20 mouse cellular contexts compared by ENCODE assay signal in the genomic region with DNA sequence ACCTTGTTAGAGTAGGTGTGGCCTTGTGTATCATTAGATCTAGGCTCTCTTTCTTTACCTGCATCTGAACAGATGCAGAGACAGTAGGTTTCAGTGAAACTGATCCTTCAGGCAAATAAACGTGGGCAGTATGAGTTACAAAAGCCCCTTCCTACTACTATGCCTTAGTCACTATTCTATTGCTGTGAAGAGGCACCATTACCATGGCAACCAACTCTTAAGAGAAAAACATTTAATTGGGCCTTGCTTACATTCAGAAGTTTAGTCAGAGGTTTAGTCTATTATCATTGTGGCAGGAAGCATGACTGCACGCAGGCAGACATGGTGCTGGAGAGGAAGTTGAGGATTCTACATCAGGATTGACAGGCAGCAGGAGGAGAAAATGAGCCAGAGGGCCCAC.
DNase-seq lines count a peak whose midpoint lies in the region; ATAC-seq and TF ChIP-seq lines count a peak whose summit lies in the region.
"Had no signal": no experiment of that assay in that cellular context is flagged by ENCODE, and none has a peak within 500 bp of the region (broad histone marks: within the 10 kb centered on the region; RNA-seq: fewer than 3 reads in every experiment).

No protein-coding gene starts in this region.

- H3K9ac ChIP-seq in forebrain, postnatal 0 days: no peak overlapping the region
- H3K9ac ChIP-seq in forebrain, embryonic 13.5 days: no peak overlapping the region
- no peak overlapping the region for H3K9ac ChIP-seq in neural tube, embryonic 15.5 days (replicated peaks)
- no peak overlapping the region for H3K9ac ChIP-seq in kidney, embryonic 15.5 days
- H3K9ac ChIP-seq: embryonic facial prominence, embryonic 12.5 days; forebrain, embryonic 12.5 days; forebrain, embryonic 15.5 days had no signal

- no peaks in the 10 kb centered on the region for H3K27me3 ChIP-seq in forebrain, postnatal 0 days (ENCODE audit: insufficient read depth, low read length)
- H3K27me3 ChIP-seq in forebrain, embryonic 13.5 days: no peaks in the 10 kb centered on the region
- no peaks in the 10 kb centered on the region for H3K27me3 ChIP-seq in neural tube, embryonic 15.5 days (replicated peaks)
- H3K27me3 ChIP-seq in kidney, embryonic 15.5 days: no peaks in the 10 kb centered on the region
- H3K27me3 ChIP-seq: embryonic facial prominence, embryonic 12.5 days; forebrain, embryonic 12.5 days; forebrain, embryonic 15.5 days had no signal

- H3K36me3 ChIP-seq in forebrain, postnatal 0 days (ENCODE audit: insufficient read depth): no peaks in the 10 kb centered on the region
- no peaks in the 10 kb centered on the region for H3K36me3 ChIP-seq in forebrain, embryonic 13.5 days (ENCODE audit: poor library complexity, severe bottlenecking)
- no peaks in the 10 kb centered on the region for H3K36me3 ChIP-seq in neural tube, embryonic 15.5 days
- H3K36me3 ChIP-seq in kidney, embryonic 15.5 days: no peaks in the 10 kb centered on the region
- H3K36me3 ChIP-seq: embryonic facial prominence, embryonic 10.5 days; embryonic facial prominence, embryonic 12.5 days; forebrain, embryonic 12.5 days; forebrain, embryonic 15.5 days had no signal

- peak; percentile 45 for ATAC-seq in forebrain, postnatal 0 days
- ATAC-seq in forebrain, embryonic 13.5 days: no peak
- peak; percentile 41; the same call in 1 of the 2 replicates for ATAC-seq in neural tube, embryonic 15.5 days (ENCODE audit: low FRiP score)
- no peak for ATAC-seq in kidney, embryonic 15.5 days (replicated peaks; ENCODE audit: low FRiP score)
- ATAC-seq: forebrain, embryonic 15.5 days had no signal

- H3K4me2 ChIP-seq in forebrain, postnatal 0 days (ENCODE audit: low read depth): no peak overlapping the region
- no peak overlapping the region for H3K4me2 ChIP-seq in forebrain, embryonic 13.5 days
- no peak overlapping the region for H3K4me2 ChIP-seq in neural tube, embryonic 15.5 days
- no peak overlapping the region for H3K4me2 ChIP-seq in kidney, embryonic 15.5 days
- H3K4me2 ChIP-seq: embryonic facial prominence, embryonic 12.5 days; forebrain, embryonic 12.5 days; forebrain, embryonic 15.5 days had no signal

- H3K27ac ChIP-seq in forebrain, postnatal 0 days (ENCODE audit: low read depth, low read length): no peak overlapping the region
- H3K27ac ChIP-seq in forebrain, embryonic 13.5 days: no peak overlapping the region
- H3K27ac ChIP-seq in neural tube, embryonic 15.5 days (replicated peaks): no peak overlapping the region
- H3K27ac ChIP-seq in olfactory bulb, adult 2 months (ENCODE audit: insufficient read depth, low read depth, low read length): 0 out of 2 replicates have a peak overlapping the region, but pooled peaks have one; percentile 16
- H3K27ac ChIP-seq in kidney, embryonic 15.5 days: no peak overlapping the region
- H3K27ac ChIP-seq: embryonic facial prominence, embryonic 10.5 days; embryonic facial prominence, embryonic 12.5 days; forebrain, embryonic 12.5 days; forebrain, embryonic 15.5 days had no signal

- H3K4me3 ChIP-seq in forebrain, postnatal 0 days (ENCODE audit: low read depth, low read length): no peak overlapping the region
- no peak overlapping the region for H3K4me3 ChIP-seq in forebrain, embryonic 13.5 days
- H3K4me3 ChIP-seq in neural tube, embryonic 15.5 days (replicated peaks): no peak overlapping the region
- H3K4me3 ChIP-seq in olfactory bulb, adult 2 months (ENCODE audit: insufficient read depth, low read depth, low read length): no peak overlapping the region
- no peak overlapping the region for H3K4me3 ChIP-seq in kidney, embryonic 15.5 days (replicated peaks)
- H3K4me3 ChIP-seq: embryonic facial prominence, embryonic 10.5 days; embryonic facial prominence, embryonic 12.5 days; forebrain, embryonic 12.5 days; forebrain, embryonic 15.5 days had no signal

- WGBS in forebrain, postnatal 0 days: 28% methylated on average over 2 of the region's 2 CpGs
- 36% methylated on average over 2 of the region's 2 CpGs for WGBS in forebrain, embryonic 13.5 days
- WGBS in neural tube, embryonic 15.5 days: 39% methylated on average over 2 of the region's 2 CpGs
- WGBS in olfactory bulb, adult 2 months: 32% methylated on average over 2 of the region's 2 CpGs
- 83% methylated on average over 2 of the region's 2 CpGs for WGBS in kidney, embryonic 15.5 days

- no peak for TF ChIP-seq CTCF in forebrain, postnatal 0 days (IDR thresholded peaks at IDR 0.05; ENCODE audit: low read depth)
- TF ChIP-seq CTCF in olfactory bulb, adult 2 months (IDR thresholded peaks at IDR 0.05; ENCODE audit: insufficient read depth, low read depth, low read length): no peak

- H3K9me3 ChIP-seq in forebrain, postnatal 0 days (ENCODE audit: low read length): no peaks in the 10 kb centered on the region
- no peaks in the 10 kb centered on the region for H3K9me3 ChIP-seq in forebrain, embryonic 13.5 days (replicated peaks)
- H3K9me3 ChIP-seq in neural tube, embryonic 15.5 days (replicated peaks): no peaks in the 10 kb centered on the region
- H3K9me3 ChIP-seq in kidney, embryonic 15.5 days (replicated peaks): no peaks in the 10 kb centered on the region
- H3K9me3 ChIP-seq: embryonic facial prominence, embryonic 10.5 days; embryonic facial prominence, embryonic 12.5 days; forebrain, embryonic 15.5 days had no signal

- DNase-seq in forebrain, postnatal 0 days: no peak
- no peak for DNase-seq in neural tube, embryonic 10.5 days (ENCODE audit: extremely low spot score, low spot score)
- peak; percentile 37 for DNase-seq in ZHBTc4 (ENCODE audit: low read depth, low spot score)
- DNase-seq in yolk sac, embryonic 10.5 days (ENCODE audit: low spot score): no peak
- DNase-seq: adrenal gland, adult 2 months; adrenal gland, postnatal 10 days; adrenal gland, postnatal 25 days; cerebellum, adult 11-12 months; cerebellum, adult 2 months; cerebellum, adult 9-10 months; cerebellum, postnatal 10 days; cerebellum, postnatal 25 days had no signal

- no peak for TF ChIP-seq POLR2A in olfactory bulb, adult 2 months (IDR thresholded peaks at IDR 0.05; ENCODE audit: insufficient read depth, low read depth, low read length)

- 0 out of 2 replicates have a peak, but pooled peaks cover 4% of the 10 kb centered on the region for H3K4me1 ChIP-seq in forebrain, postnatal 0 days (ENCODE audit: insufficient read depth)
- peaks cover 6% of the 10 kb centered on the region for H3K4me1 ChIP-seq in forebrain, embryonic 13.5 days
- no peaks in the 10 kb centered on the region for H3K4me1 ChIP-seq in neural tube, embryonic 15.5 days
- peaks cover 5% of the 10 kb centered on the region; the same call in 1 of the 2 replicates for H3K4me1 ChIP-seq in olfactory bulb, adult 2 months (ENCODE audit: control insufficient read depth, insufficient read depth, low read length)
- no peaks in the 10 kb centered on the region for H3K4me1 ChIP-seq in kidney, embryonic 15.5 days
- H3K4me1 ChIP-seq: embryonic facial prominence, embryonic 10.5 days; embryonic facial prominence, embryonic 12.5 days had no signal

Comparison
In these comparisons a context has a peak if more than half of its experiments do, and no peak if none do; other contexts are left out.
1. ATAC-seq: peak in forebrain, postnatal 0 days (single experiment) and neural tube, embryonic 15.5 days (single experiment); none in forebrain, embryonic 13.5 days (single experiment) and kidney, embryonic 15.5 days (single experiment).